Mouse (Mus musculus): ENCODE measurements around the gene Erbb4.

The Erbb4 gene

GRCm38 (mm10) chr1:69024858-69025257, 83.0 kb downstream of the Erbb4 start:
- DNase-seq, result no peak

GRCm38 (mm10) chr1:69023157-69023925, 84.5 kb downstream of the Erbb4 start:
- no peak for DNase-seq

- DNase-seq, result no peak
Measured at GRCm38 (mm10) chr1:69009800-69010505, 97.9 kb downstream of the Erbb4 start.

DNA sequence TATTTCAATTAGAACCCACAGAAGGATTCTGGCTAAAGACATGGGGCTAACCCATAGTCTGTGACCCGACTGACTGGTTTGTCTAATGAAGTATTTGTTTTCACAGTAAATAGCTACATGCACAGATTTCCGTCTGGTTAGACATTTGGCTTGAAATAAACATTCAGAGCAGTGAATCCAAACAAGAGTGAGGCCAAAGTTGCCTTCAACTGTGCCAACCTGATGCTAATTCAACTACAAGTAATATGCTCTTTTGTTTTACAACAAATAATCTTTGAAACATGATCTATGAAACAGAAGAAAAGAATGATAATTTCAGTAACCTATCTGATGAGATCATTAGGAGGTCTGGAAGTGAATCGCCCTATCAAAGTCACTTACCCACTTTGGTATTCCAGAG, 106.5 kb downstream of the Erbb4 start:
- no peak for DNase-seq

DNA sequence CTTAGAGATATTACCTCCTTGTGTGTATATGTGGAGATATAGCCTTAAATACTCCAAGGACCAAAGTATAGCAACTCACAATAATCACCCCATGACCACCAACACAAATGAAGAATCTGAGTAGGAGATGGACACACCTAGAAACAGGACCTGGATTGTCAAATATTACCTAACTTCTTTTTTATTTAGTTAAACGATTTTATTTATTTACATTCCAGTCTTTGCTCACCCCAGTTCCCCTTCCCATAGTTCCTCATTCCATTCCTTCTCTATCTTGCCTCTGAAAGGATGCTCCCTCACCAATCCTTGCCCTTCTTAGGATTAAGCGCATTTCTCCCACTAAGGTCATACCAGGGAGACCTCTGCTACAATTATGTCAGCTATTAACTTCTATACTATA, 128.6 kb downstream of the Erbb4 start:
- DNase-seq, result no peak

GRCm38 (mm10) chr1:68978571-68978970, 129.3 kb downstream of the Erbb4 start:
- DNase-seq, result no peak

GRCm38 (mm10) chr1:68973355-68974127, 134.3 kb downstream of the Erbb4 start:
- DNase-seq, result peak in 1 of 2 experiments; percentile 35

DNA sequence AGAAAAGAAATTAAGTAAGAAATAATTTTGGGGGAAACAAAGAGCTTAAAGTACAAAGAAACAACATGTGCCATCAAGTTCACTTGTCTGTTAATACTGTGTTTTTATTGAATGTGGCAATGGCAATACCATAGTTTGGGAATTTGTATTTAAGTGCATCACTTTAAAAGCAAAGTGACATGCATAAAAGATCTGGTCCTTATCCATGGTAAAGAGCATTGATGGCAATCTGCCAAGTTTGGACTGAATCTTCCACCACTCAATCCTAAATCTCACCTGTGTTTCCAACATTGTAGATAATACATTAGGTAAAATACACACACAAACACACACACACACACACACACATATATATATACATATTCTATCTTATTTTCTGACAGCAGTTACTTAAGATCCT, 143.7 kb downstream of the Erbb4 start:
- DNase-seq, result no peak

GRCm38 (mm10) chr1:68961365-68962116, 146.3 kb downstream of the Erbb4 start:
- DNase-seq, result no peak

DNA sequence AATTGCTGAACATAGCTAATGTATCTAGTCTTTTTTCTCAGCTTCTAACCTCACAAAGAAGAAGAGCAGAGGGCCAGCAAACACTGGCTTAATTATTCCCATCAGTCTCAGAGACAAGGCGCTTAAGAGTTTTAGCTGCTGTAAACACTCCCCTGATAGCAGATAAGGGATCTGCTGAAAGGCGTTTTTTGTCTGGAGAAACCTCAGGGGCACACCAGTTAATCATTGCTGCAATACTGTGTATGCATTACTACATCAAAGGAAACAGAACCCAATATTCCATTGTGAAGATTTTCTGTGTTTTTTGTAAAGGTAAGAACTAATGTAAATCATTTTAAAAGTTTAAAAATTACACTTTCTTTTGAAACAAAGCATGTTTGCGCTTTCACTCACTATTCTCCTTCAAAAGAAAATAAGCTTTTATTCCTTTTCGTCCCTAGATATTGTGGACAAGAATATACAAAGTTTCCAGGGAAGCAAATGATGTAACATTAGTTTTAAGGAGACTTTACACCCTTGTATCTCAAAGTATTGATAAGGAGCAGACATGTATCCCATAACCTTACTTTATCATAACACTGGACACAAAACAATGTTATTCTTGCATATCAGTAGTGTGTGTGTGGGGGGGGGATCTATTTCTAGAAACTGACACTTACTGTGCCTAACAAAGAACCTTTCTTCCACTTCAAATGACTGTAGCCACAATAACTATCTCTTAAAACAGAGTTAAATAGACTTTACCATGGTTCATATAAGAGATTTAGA, 150.9 kb downstream of the Erbb4 start:
- DNase-seq, result no peak

DNA sequence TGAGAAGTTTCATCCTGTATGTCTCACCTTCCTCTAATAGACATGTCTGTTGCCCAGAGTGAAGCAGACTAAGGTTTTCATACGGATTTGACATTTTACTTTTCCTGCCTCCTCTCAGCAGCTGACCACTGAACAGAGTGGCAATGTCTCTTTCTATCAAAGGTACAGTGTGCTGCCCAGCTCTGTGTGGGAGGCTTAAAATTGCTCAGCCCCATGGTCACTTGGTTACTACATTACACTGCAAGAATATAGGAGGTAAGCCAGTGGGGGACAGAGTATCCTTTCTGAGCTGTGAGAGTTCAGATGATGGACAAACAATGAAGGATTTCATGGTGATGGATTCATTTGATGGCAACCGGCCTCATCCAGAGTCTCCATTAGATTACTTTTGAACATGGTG, 152.4 kb downstream of the Erbb4 start:
- DNase-seq, result no peak

- no peak for DNase-seq
Measured at GRCm38 (mm10) chr1:68943141-68943540, 164.7 kb downstream of the Erbb4 start.

GRCm38 (mm10) chr1:68934804-68935203, 173.1 kb downstream of the Erbb4 start:
- DNase-seq, result no peak

DNA sequence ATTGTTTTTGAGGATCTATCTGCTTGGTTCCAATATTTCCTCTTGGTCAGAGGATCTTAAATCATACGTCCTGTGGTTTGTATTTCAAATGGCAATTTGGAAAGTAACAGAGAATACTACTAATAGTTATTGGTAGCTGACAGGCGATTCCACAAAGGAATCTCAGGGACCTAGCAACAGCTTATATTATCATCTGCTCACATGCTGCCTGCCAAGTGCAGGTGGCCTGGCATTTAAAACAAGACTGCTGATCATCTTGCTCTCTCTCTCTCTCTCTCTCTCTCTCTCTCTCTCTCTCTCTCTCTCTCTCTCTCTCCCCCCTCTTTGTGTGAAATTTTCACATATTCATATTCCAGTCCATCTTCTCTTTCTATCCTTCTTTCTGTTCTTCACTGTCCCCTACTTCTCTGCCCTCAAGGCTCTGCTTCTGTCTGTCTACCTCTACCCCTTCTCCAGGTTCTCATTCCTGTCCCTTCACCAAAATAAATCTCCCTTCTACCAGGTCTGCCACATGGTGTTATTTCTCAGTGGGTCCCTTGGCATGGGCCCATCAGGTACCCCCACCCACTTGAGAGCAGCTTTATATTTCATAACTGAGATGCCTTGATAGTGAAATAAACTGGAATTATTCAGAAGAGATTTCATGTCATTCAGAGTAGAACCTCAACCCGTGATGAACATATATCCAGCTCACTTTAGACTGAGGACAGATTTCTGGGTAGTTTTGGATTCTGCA, 174.4 kb downstream of the Erbb4 start:
- no peak for DNase-seq

- no peak for DNase-seq
Measured at GRCm38 (mm10) chr1:68917828-68918227, 190.0 kb downstream of the Erbb4 start.

DNA sequence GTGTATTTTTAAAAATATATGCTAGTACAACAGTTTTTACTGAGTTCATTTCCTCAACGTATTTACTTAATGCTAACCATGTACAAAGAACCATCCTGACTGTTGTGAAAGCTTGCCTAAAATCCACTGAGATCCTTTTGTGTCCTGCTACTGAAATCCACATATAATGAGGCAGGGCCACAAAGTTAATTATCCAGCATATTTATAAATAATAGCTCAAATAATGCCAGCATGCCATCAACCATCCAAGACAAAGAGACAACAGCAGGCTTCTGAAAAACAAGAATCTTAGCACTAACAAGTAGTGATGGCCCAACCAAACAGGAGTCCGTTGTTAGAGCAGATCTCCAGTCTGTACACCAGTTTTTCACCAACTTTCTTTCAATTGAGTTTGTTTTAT, 215.8 kb downstream of the Erbb4 start:
- DNase-seq, result no peak

- no peak for DNase-seq
Measured at GRCm38 (mm10) chr1:68886823-68887222, 221.0 kb downstream of the Erbb4 start.

DNA sequence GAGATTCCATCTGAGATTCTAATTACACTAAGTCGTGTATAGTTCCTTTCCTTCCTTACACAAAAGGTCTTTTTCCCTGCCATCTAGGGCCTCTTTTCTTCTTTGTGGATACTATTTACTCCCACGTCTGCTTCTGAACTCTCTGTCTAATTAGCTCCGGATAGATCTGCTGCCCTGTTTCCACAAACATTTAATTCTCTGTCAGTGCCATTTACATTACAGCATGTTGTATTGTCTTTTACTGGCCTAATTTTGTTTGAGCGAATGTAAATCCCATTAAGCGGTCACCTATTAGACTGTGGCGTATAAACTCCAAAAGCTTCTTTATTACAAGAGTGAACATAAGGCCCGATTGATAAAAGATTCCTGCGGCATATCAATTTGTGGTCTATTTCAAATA, 232.9 kb downstream of the Erbb4 start:
- no peak for DNase-seq

GRCm38 (mm10) chr1:68873635-68874020, 234.2 kb downstream of the Erbb4 start:
- no peak for DNase-seq

DNA sequence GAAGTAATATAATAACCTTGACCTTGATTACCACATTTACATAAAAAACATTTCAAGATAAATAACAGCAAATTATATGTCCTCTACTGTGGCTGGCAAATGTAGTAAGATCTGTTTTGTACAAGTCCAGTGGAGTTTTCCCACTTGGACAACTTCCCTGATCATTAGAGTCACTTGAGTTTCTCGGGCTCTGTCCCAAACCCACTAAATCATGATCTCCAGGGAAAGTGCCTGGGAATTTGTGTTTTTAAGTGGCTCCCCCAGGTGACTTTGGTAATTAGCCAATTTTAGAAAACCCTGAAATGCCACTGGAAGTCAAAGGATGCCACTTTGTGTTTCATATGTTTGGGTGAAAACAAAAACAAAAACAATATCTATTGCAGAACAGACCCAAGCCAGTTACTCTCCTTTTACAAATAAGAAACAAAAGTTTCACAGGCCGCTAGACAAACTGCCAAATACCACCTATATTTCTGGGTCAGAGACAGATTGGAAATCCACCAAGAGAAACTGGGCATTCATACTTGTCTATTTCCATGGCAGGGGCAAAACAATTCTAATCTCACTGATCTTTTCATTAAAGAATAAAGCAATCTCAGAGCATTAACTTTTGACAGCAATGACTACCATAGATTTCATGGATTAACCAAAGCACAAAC, 234.8 kb downstream of the Erbb4 start:
- DNase-seq, result no peak

- DNase-seq, result no peak
Measured at GRCm38 (mm10) chr1:68860341-68860740, 247.5 kb downstream of the Erbb4 start.
